Mouse (Mus musculus) v-Abl transformed pro-B cells (cell line): ENCODE measurements around the gene Tmem185a.
"Not testable (repeated sequence)": the region's sequence is repeated elsewhere in the genome, so short reads cannot be mapped to it uniquely, and the experiment has no call there.

ENCODE experiments used
- in situ Hi-C, 2 experiments: fragments of 400-800 bp; cut with MboI; formaldehyde crosslinking; loops; one replicate each; pipeline ENCODE4 v1.15.1; 2025; ENCODE audit not compliant: unreplicated experiment in 2 of 2

Tmem185a gene

GRCm38 (mm10) chrX:70476792-70477776, at the start of gene Tmem185a:
TSS of gene Tmem185a (minus strand) at chrX:70477180.
- in situ Hi-C loops = loop anchor here (10.0 to 25.0 kb wide), 4 partner anchors 78 to 1338 kb away; partner anchors contain the start of genes 1110012L19Rik (in 2 of the 2) and Vma21 (in 1 of the 2)

- in situ Hi-C loops = not testable (repeated sequence)
Measured at GRCm38 (mm10) chrX:70514413-70514812, 37.4 kb upstream of the Tmem185a start.

DNA sequence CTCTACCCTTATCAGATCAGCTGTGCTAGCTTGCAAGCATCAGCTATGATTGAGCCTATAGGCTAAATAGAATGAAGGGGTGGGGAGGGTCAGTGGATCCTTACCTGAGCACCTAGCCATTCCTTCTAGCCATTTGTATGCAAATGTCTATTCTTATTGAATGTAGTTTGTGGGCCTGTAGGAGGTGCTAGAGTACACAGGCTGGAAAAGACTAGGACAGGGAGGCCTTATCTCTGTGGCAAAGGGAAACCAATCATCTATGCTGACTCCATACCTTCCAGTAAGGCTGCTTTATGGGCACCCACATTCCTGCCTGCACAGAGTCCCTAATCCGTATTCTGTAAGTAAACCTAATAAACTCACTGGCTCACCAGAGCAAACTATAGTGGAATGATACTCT, 10.3 kb upstream of the Tmem185a start:
- in situ Hi-C loops = loop anchor here in 1 of 2 experiments (25.0 kb wide), 1 partner anchor 100 kb away; the partner anchor contains the start of gene 1110012L19Rik

DNA sequence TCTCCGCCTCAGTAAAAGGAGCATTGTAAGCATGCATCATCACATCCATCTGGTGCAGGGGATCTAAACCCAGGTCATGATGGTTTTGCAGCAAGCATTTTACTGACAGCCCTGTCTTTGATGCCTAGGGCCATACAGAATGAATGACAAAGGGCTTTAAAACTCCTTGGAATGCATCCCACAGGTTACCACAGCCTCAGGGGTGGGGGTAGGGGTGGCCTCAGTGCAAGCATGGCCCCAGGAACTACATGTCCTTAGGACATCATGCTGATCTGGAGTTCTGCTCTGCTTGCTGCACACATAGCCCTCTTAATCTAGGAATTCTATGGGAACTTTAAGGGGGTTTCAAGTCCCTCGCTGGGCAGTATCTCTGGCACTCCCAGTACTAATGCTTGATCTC, 5.2 kb upstream of the Tmem185a start:
- in situ Hi-C loops = loop anchor here in 1 of 2 experiments (25.0 kb wide), 1 partner anchor 95 kb away; the partner anchor contains the start of gene 1110012L19Rik

- in situ Hi-C loops = loop anchor here (10.0 to 25.0 kb wide), 4 partner anchors 76 to 1336 kb away; partner anchors contain the start of genes 1110012L19Rik (in 2 of the 2) and Vma21 (in 1 of the 2)
Measured at GRCm38 (mm10) chrX:70478701-70479100, 1.7 kb upstream of the Tmem185a start.

- in situ Hi-C loops = loop anchor here (10.0 to 25.0 kb wide), 4 partner anchors 80 to 1340 kb away; partner anchors contain the start of genes 1110012L19Rik (in 2 of the 2) and Vma21 (in 1 of the 2)
Measured at GRCm38 (mm10) chrX:70475215-70475765, 1.7 kb downstream of the Tmem185a start.

- in situ Hi-C loops = no loop called here
Measured at GRCm38 (mm10) chrX:70466897-70467296, 10.1 kb downstream of the Tmem185a start.

DNA sequence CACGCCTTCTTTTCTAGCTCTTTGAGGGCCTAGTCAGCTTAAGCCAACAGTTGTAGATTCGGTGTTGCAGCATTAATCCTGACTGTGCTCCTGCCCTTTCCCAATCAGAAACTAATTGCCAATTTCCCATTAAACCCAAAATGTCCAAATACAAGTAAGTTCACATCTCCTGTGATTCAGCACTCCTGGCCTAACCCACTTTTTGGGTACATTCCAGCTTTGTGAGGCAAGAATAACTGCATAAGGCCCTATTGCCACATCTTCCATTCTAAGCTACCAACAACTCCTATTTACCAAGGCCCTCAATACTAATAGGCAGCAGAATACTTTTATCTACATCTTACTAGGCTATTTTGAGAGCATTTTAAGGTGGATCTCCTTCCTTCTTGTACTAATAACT, 11.5 kb downstream of the Tmem185a start:
- in situ Hi-C loops = no loop called here

DNA sequence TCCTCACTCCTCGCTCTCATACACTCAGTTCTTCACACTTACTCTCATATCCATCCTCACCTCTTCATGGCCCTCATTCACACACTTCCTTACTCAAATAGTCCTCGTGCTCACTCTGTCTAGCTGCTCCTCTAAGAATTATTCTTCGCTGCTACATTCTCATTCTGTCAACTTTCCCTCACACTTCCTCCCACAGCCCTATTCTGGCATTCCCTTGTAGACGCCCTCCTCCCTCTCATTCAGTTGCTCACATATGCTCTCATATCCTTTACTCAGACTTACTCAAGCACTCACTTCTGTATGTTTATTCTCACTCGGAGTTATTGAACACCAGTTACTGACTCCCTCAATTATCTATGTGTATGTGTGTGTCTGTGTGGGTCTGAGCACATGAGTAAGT, 13.4 kb downstream of the Tmem185a start:
- in situ Hi-C loops = no loop called here

GRCm38 (mm10) chrX:70452359-70452758, 24.6 kb downstream of the Tmem185a start:
- in situ Hi-C loops = not testable (repeated sequence)

- in situ Hi-C loops = not testable (repeated sequence)
Measured at GRCm38 (mm10) chrX:70425473-70425872, 51.5 kb downstream of the Tmem185a start.
